Mouse (Mus musculus) telencephalon, adult 2 months (tissue): ENCODE measurements at regions not wholly inside any gene's neighbourhood (a gene's known extent, or its start where the extent isn't known, plus 50 kb on each side); places are given as distances from the start of the nearest gene placed in this dataset.

Experiments used
- DNase-seq: peaks from one replicate; pipeline ENCODE4 v3.0.0-alpha.2; 2011; ENCODE audit warnings: low read depth, low spot score

DNA sequence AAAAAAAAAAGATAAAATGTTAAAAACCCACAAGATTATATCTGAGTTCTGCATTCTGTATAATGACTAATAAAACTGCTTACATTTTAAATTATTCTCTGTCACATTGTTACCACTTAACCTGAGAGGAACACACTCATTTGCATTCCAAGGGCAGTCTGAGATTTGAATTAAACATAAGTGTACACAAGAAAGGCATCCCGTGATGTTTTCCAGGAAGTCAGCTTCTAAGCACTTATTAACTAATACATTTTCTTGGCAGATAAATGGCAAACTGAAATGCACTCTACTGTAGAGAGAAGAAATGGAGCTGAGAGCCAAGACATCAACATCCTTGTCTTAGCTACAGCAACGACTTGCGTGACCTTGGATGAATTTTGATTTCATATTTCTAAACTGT is 516.5 kb downstream of the Cdh9 start:
- no peak for DNase-seq

DNA sequence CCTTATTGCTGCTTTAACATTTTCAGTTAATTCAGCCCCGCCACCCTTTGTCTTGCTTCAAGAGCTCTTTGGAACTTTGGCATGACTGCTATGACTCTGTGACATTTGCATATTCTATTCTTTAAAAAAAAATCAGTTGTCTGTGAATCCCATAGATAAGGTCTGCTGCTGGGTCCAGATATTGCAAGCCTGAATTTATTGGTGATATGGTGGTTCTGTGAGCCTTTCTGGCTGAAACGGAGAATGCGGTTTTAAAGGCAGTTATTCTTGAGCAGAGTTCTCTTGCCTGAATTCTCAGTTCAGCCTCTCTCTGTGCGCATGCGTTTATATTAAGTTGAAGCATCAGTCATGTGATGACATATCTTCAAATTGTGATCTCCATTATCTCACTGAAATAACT is 560.7 kb downstream of the Cdh9 start:
- DNase-seq, result no peak
